Mouse (Mus musculus) heart, embryonic 11.5 days (tissue): ENCODE measurements at regions not wholly inside any gene's neighbourhood (a gene's known extent, or its start where the extent isn't known, plus 50 kb on each side); places are given as distances from the start of the nearest gene placed in this dataset.

Source experiments
- ATAC-seq: fragments of 200-750 bp; cut with Nextera tagmentation; replicated peaks from 2 replicates; pipeline ENCODE4 v1.8.0; 2017; ENCODE audit warnings: moderate library complexity; ENCODE audit not compliant: insufficient number of reproducible peaks, low FRiP score, low TSS enrichment
- H3K27ac ChIP-seq: fragments of 300-500 bp; sonication (generic); 2 replicates; pipeline ENCODE4 v1.5.1; 2014; ENCODE audit warnings: mild to moderate bottlenecking, low read depth, low read length
- H3K27me3 ChIP-seq: fragments of 300-500 bp; sonication (generic); 2 replicates; pipeline ENCODE4 v1.6.1; 2014; ENCODE audit warnings: mild to moderate bottlenecking, low read length, mixed read lengths; ENCODE audit not compliant: control insufficient read depth, insufficient read depth
- H3K36me3 ChIP-seq: fragments of 300-500 bp; sonication (generic); 2 replicates; pipeline ENCODE4 v1.6.1; 2014; ENCODE audit warnings: mild to moderate bottlenecking, low read length, moderate library complexity, mixed read lengths; ENCODE audit not compliant: control insufficient read depth, insufficient read depth
- H3K4me1 ChIP-seq: fragments of 300-500 bp; sonication (generic); 2 replicates; pipeline ENCODE4 v1.6.1; 2014; ENCODE audit warnings: low read length; ENCODE audit not compliant: control insufficient read depth, insufficient read depth
- H3K4me2 ChIP-seq: fragments of 300-500 bp; sonication (generic); 2 replicates; pipeline ENCODE4 v1.6.1; 2014; ENCODE audit warnings: mild to moderate bottlenecking, moderate library complexity
- H3K4me3 ChIP-seq: fragments of 300-500 bp; sonication (generic); 2 replicates; pipeline ENCODE4 v1.5.1; 2014; ENCODE audit warnings: low read depth, low read length
- H3K9ac ChIP-seq: fragments of 300-500 bp; sonication (generic); 2 replicates; pipeline ENCODE4 v1.6.1; 2014; ENCODE audit warnings: mild to moderate bottlenecking, low read depth, low read length, moderate library complexity
- H3K9me3 ChIP-seq: fragments of 300-500 bp; sonication (generic); replicated peaks from 2 replicates; pipeline ENCODE4 v1.6.1; 2016; ENCODE audit warnings: low read length; ENCODE audit not compliant: control insufficient read depth
- WGBS: fragments of 180-500 bp; shearing (Covaris S2); extraction: QIAGEN DNeasy Blood & Tissue Kit; methylation state at CpG from one replicate; pipeline ENCODE4 v1.1.7; 2014; ENCODE audit not compliant: insufficient replicate concordance; 5-methylcytosine and 5-hydroxymethylcytosine counted together

DNA sequence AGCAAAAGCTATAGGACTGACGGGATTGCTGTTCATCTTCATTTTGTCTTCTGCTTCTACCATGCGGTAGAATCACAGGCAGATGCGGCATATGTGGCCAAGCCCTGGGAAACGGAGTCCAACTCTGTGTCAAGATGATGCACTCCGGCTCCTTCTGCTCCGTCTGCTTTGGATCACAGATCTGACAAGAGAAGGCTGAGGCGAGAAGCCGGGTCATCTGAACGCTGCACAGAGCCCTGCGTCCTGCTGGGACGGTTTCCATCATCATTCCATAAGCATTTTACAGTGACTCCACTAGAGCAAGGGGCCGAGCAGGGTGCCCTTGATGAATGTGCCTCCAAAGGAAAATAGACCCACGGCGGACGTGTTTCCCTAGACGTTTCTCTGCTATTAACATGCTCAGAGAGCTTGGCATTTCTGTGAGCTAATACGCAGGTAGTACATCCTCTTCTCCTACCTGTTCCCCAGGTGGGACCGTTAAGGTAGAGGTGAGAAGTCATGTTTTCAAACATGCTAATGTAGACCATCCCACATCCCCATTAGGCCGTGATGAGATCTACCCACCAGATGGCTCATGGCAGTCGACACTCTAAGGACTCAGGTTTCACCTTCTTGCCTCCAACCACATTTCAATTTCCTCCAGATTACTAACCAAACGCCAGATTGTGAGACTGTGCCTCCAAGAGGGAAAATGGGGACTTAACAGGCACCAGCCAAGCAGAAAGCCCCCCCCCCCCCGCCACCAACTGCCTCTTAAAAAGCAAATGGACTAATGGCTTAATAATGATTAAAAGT is 79.6 kb downstream of the Actbl2 start:
- Histone ChIP-seq H3K36me3 (no peaks in the 10 kb centered on the region), H3K9me3 (no peaks in the 10 kb centered on the region), H3K4me3 (no peak overlapping the region), H3K4me2 (no peak overlapping the region), H3K27ac (no peak overlapping the region), H3K4me1 (no peaks in the 10 kb centered on the region; the same call in 1 of the 2 replicates), H3K9ac (no peak overlapping the region), H3K27me3 (no peaks in the 10 kb centered on the region)
- 61% methylated on average over 22 of the region's 22 CpGs for WGBS
- ATAC-seq = no peak

DNA sequence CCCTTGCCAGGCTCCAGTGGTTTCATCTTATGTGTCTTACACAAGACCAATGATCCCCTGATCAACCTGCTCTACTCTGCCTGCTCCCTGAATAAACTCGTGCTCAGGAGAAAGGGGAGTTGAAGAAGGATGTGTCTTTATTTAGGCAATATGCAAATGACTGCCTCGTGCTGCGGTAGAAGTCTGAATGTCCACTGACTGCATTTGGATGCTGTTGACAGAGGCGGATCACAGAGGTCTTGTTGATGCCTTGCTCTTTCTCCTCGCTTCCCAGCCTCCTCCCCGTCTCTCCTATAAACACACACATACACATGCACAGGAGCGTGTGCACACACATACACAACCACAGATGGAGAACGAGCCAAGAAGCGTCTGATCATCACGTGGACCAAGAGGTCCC is 90.2 kb downstream of the Actbl2 start:
- no peak for ATAC-seq
- no peaks in the 10 kb centered on the region for H3K27me3 ChIP-seq
- no peak overlapping the region for H3K4me3 ChIP-seq
- no peaks in the 10 kb centered on the region for H3K9me3 ChIP-seq
- no peak overlapping the region for H3K4me2 ChIP-seq
- H3K9ac ChIP-seq = no peak overlapping the region
- 78% methylated on average over 10 of the region's 10 CpGs for WGBS
- H3K4me1 ChIP-seq = peaks cover 4% of the 10 kb centered on the region; the same call in 1 of the 2 replicates
- no peaks in the 10 kb centered on the region for H3K36me3 ChIP-seq
- H3K27ac ChIP-seq = no peak overlapping the region

DNA sequence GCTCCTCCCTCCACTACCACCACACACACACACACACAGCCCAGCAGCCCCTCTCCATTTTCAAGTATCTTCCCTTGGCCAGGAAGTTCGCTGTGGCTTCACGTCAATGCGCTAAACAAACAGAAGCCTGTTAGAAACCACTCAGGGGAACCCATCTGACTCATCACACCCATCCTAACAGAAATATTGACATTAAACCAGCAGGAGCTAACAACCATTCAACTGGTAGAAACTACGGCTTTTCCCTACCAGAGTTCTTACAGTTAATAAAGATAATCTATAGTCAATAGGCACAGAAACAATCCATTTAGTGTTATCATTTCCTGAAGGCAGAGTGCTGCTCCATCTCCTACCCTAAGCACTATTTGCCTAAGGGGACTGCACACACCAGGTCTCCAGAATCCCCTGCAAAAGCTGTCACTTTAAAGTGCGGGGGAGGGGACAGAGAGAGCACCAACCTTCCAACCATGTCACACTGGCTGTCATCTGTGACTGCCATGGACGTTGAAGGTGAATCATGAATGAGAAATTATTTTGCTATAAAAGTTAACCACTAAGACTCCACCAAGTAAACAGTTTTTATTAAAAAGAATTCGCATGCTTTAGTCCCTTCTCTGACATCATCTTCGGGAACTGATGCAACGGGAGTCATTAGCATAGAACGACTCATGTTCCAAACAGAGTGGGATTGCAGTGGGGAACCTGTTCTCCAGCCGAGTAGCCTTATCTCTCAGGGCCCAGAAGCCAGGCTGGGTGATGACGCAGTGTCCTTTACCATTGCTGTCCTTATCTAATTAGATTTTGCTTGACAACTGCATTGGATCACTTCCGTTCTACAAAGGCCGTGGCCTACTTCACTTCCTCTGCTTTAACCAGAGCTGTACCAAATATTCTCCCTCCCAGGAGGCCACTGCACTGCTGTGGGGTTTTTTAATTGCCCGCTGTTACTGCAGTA is 91.0 kb downstream of the Actbl2 start:
- Histone ChIP-seq H3K4me2 (no peak overlapping the region), H3K4me1 (peaks cover 4% of the 10 kb centered on the region; the same call in 1 of the 2 replicates), H3K4me3 (no peak overlapping the region), H3K27ac (no peak overlapping the region), H3K27me3 (no peaks in the 10 kb centered on the region), H3K36me3 (no peaks in the 10 kb centered on the region), H3K9ac (no peak overlapping the region), H3K9me3 (no peaks in the 10 kb centered on the region)
- ATAC-seq = no peak
- 45% methylated on average over 15 of the region's 15 CpGs for WGBS

DNA sequence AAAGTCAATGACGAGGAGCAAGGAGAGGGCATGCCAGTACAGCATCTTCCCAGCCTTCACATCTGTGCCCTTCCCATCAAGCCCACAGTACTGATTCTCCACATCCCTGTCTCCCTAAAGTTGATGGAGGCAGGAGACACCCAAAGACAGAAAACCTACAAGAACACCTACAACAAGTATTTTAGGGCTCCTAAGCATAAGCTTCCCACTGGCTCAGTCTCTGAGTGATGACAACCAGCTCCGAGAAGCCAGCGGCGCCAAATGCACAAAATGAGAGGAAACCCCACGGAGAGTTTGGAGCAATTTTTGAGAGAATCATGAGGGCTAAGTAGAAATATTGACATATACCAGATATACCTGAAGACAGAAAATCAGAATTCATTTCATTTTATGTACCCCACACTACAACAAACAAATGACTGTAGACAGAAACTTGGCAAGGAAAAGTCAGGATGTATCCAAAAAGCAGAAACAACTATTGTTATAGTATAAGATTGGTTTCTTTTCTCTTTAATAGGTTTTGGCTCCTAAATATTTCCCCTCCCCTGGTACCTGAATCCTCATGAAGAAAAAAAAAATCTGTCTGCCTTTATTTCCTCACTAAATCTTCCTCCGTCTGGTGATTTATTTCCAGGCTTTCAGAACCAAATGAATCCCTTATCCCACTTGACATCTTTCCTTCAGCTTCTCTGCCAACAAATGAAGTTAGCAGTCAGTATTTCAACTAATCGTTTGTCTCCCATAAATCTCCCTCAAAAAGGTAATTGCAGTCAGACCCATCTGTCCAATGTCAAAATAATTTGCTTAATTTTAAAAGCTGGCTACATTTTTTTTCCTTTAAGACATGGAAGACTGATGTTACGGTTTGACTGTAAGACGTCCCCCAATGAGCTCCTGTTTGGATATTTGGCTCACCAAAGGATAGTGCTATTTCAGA is 102.0 kb downstream of the Actbl2 start:
- no peak overlapping the region for H3K4me2 ChIP-seq
- no peaks in the 10 kb centered on the region for H3K27me3 ChIP-seq
- H3K9me3 ChIP-seq = no peaks in the 10 kb centered on the region
- no peaks in the 10 kb centered on the region for H3K36me3 ChIP-seq
- H3K27ac ChIP-seq = no peak overlapping the region
- no peak for ATAC-seq
- no peak overlapping the region for H3K9ac ChIP-seq
- H3K4me3 ChIP-seq = no peak overlapping the region
- 73% methylated on average over 9 of the region's 9 CpGs for WGBS
- no peaks in the 10 kb centered on the region for H3K4me1 ChIP-seq

DNA sequence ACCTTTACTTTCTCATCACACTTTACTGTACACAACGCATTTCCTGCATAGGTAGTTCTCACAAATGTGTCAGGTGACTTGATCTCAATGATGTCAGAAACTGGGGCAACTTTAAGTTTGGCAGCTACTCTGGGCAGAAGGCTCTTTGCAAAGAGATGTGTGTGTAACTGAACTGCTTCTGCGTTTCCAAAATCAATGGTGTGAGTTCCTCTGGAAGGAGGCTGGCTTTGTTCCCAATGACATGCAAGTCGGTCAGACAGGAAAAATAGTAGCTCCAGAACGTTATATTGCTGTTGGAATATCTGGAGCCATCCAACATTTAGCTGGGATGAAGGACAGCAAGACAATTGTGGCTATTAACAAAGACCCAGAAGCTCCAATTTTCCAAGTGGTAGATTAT is 106.6 kb downstream of the Actbl2 start:
- no peak overlapping the region for H3K4me2 ChIP-seq
- no peaks in the 10 kb centered on the region for H3K9me3 ChIP-seq
- H3K36me3 ChIP-seq = no peaks in the 10 kb centered on the region
- H3K4me1 ChIP-seq = no peaks in the 10 kb centered on the region
- H3K9ac ChIP-seq = no peak overlapping the region
- 80% methylated on average over 4 of the region's 4 CpGs for WGBS
- ATAC-seq = no peak
- no peaks in the 10 kb centered on the region for H3K27me3 ChIP-seq
- no peak overlapping the region for H3K4me3 ChIP-seq
- H3K27ac ChIP-seq = no peak overlapping the region

DNA sequence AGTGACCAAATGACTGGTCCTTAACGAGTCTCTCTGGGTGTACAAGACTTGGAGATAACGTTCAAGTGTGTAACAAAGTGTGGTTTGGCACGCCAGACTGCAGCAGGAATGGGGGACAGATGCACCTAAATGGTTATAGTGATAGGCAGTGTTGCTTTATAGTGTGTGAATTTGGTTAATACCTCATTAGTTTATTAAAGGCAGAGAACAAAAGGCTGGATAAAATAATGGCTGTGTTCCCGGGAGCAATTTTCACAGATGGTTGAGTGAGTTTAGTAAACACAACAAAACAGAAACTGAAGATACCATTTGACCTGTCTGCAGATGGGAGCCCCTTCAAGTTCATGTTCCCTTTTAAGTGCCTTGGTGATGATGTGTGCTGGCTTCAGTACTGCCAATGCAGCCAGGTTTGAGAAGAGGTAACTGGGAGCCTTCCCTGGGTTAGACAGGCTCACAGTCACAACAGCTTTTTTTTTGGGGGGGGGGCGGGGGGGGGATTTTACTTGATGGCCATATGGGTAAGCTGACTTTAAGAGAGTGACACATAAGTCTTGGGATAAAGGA is 108.4 kb downstream of the Actbl2 start:
- ATAC-seq = no peak
- Histone ChIP-seq H3K4me2 (no peak overlapping the region), H3K27me3 (no peaks in the 10 kb centered on the region), H3K9ac (no peak overlapping the region), H3K9me3 (no peaks in the 10 kb centered on the region), H3K36me3 (no peaks in the 10 kb centered on the region), H3K4me1 (no peaks in the 10 kb centered on the region), H3K4me3 (no peak overlapping the region), H3K27ac (no peak overlapping the region)
- 52% methylated on average over 5 of the region's 5 CpGs for WGBS

DNA sequence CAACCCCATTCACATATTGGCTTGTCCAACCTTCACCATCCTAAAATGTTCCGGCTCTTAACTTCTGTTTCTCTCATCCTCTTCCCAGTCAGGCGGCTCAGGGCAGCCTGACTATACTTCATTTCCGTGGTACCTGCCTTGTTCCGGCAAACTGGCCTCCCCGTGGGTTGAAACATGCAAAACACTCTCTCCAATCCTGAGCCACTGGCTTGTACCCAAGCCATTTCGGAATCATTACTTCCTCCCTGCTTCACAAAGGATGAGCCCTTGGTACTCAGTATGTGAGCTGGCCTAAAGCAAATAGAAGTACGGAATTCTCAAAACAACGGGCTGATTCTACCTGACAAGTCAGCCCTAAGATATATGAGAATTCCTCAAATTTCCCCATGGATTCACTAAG is 112.1 kb downstream of the Actbl2 start:
- no peak overlapping the region for H3K9ac ChIP-seq
- H3K4me1 ChIP-seq = no peaks in the 10 kb centered on the region
- H3K9me3 ChIP-seq = no peaks in the 10 kb centered on the region
- H3K27me3 ChIP-seq = no peaks in the 10 kb centered on the region
- H3K27ac ChIP-seq = no peak overlapping the region
- WGBS = 83% methylated on average over 8 of the region's 8 CpGs
- H3K4me2 ChIP-seq = no peak overlapping the region
- no peaks in the 10 kb centered on the region for H3K36me3 ChIP-seq
- ATAC-seq = no peak
- H3K4me3 ChIP-seq = no peak overlapping the region

DNA sequence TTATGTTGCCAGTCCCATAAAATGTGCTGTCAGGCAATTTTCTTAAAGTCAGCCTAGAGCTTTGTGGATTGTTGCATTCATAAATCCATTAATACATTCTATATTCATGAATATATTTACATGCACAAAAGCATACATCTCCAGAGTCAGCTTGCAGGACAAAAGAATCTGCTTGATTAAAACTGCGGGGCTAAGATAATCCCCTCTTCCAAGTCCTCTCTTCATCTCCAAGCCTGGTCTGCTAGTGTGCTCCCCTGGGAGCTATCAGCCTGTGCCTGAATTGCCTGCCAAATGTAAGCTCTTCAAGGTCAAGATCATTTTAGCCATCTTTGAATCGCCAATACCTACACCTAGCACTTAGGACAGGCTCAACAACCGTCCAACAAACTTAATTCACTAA is 112.8 kb downstream of the Actbl2 start:
- Histone ChIP-seq H3K9ac (no peak overlapping the region), H3K4me1 (no peaks in the 10 kb centered on the region), H3K36me3 (no peaks in the 10 kb centered on the region), H3K4me3 (no peak overlapping the region), H3K27ac (no peak overlapping the region), H3K4me2 (no peak overlapping the region), H3K27me3 (no peaks in the 10 kb centered on the region), H3K9me3 (no peaks in the 10 kb centered on the region)
- ATAC-seq = no peak
- WGBS = 52% methylated on average over 3 of the region's 3 CpGs
